Mouse (Mus musculus): ENCODE measurements at regions not wholly inside any gene's neighbourhood (a gene's known extent, or its start where the extent isn't known, plus 50 kb on each side); places are given as distances from the start of the nearest gene placed in this dataset.

- no peak for TF ChIP-seq CHD2 (IDR thresholded peaks at IDR 0.05; ENCODE audit: low read depth, low read length)
- no peak for TF ChIP-seq HCFC1 (IDR thresholded peaks at IDR 0.05; ENCODE audit: borderline replicate concordance, insufficient read depth, low read length)
- TF ChIP-seq ZNF384 (IDR thresholded peaks at IDR 0.05; ENCODE audit: low read depth, low read length) = no peak
- no peak for TF ChIP-seq MAFK (IDR thresholded peaks at IDR 0.05; ENCODE audit: insufficient read depth, low read depth, low read length)
- no peak for TF ChIP-seq ZC3H11A (IDR thresholded peaks at IDR 0.05; ENCODE audit: borderline replicate concordance, low read depth, low read length)
Observed at GRCm38 (mm10) chr11:63353671-63354070, 224.9 kb downstream of the Pmp22 start.

All from ES-E14 (cell line).